Mouse (Mus musculus): ENCODE results near the gene Nck1. TPM values are rescaled to one million over a fixed set of nuclear protein-coding genes. Genes with fewer than 3 reads are reported as not detected.

The Nck1 gene
- polyA plus RNA-seq, 1 experiment from 2014 or later, result 74.7 TPM

DNA sequence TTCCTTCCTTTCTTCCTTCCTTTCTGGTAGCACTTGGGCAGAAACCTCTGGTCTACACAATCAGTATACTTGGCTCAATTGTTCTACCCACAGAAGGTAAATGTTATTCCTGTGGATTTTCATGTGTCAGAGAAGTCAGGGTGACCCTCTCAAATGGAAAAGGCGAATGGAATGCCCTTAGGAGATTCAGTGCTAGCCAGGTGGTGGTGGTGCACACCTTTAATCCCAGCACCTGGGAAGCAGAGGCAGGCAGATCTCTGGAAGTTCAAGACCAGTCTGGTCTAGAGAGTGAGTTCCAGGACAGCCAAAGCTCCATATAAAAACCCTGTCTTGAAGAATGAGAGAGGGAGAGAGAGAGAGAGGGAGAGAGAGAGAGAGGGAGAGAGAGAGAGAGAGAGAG lies 75.7 kb downstream of the Nck1 start:
- no peaks in the 10 kb centered on the region for H3K36me3 ChIP-seq (ENCODE audit: control insufficient read depth, insufficient read depth, low read length)
- 73% methylated on average over 1 of the region's 1 CpGs for WGBS
- no peak overlapping the region for H3K4me3 ChIP-seq (ENCODE audit: low read depth, low read length)
- H3K9ac ChIP-seq (ENCODE audit: low read length), result no peak overlapping the region
- no peaks in the 10 kb centered on the region for H3K9me3 ChIP-seq (ENCODE audit: control insufficient read depth, low read length)
- no peak for ATAC-seq (replicated peaks; ENCODE audit: low FRiP score)
- no peaks in the 10 kb centered on the region for H3K4me1 ChIP-seq (replicated peaks; ENCODE audit: control insufficient read depth, insufficient read depth, low read length)
- no peak for DNase-seq (ENCODE audit: low spot score)
- no peak overlapping the region for H3K4me2 ChIP-seq (ENCODE audit: low read depth, low read length, severe bottlenecking)
- H3K27ac ChIP-seq (ENCODE audit: low read depth, low read length), result no peak overlapping the region
- H3K27me3 ChIP-seq (ENCODE audit: control insufficient read depth, insufficient read depth, low read length), result no peaks in the 10 kb centered on the region

- Histone ChIP-seq H3K27ac (ENCODE audit: low read depth, low read length) (no peak overlapping the region), H3K4me3 (ENCODE audit: low read depth, low read length) (no peak overlapping the region), H3K4me2 (ENCODE audit: low read depth, low read length, severe bottlenecking) (no peak overlapping the region), H3K27me3 (ENCODE audit: control insufficient read depth, insufficient read depth, low read length) (no peaks in the 10 kb centered on the region), H3K9me3 (ENCODE audit: control insufficient read depth, low read length) (no peaks in the 10 kb centered on the region), H3K36me3 (ENCODE audit: control insufficient read depth, insufficient read depth, low read length) (no peaks in the 10 kb centered on the region), H3K9ac (ENCODE audit: low read length) (no peak overlapping the region), H3K4me1 (replicated peaks; ENCODE audit: control insufficient read depth, insufficient read depth, low read length) (no peaks in the 10 kb centered on the region)
- no peak for DNase-seq (ENCODE audit: low spot score)
- 94% methylated on average over 3 of the region's 3 CpGs for WGBS
- no peak for ATAC-seq (replicated peaks; ENCODE audit: low FRiP score)
Measured at GRCm38 (mm10) chr9:100469681-100470080, 76.3 kb downstream of the Nck1 start.

DNA sequence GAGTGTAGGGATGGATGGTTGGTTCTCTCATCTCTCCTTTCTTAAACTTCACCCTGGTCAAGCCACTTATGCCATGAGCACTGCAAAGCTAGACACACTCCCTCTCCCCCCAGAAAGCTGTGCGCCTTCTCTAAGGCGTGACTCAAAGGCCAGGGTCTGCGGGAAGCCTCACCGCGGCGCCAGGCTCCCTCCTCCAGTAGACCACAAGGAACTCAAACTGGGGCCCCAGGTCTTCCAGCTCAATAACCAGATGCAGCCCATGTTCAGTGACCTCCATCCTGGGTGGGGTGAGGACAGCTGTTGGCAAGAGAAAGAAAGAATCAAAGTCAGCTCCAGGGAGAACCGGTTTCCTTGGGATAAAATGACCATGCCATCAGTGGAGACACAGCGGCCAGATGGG lies 77.8 kb downstream of the Nck1 start:
- no peak for DNase-seq (ENCODE audit: low spot score)
- no peak overlapping the region for H3K9ac ChIP-seq (ENCODE audit: low read length)
- H3K4me3 ChIP-seq (ENCODE audit: low read depth, low read length), result no peak overlapping the region
- no peaks in the 10 kb centered on the region for H3K4me1 ChIP-seq (replicated peaks; ENCODE audit: control insufficient read depth, insufficient read depth, low read length)
- no peak overlapping the region for H3K27ac ChIP-seq (ENCODE audit: low read depth, low read length)
- no peak overlapping the region for H3K4me2 ChIP-seq (ENCODE audit: low read depth, low read length, severe bottlenecking)
- WGBS, result 94% methylated on average over 8 of the region's 8 CpGs
- H3K9me3 ChIP-seq (ENCODE audit: control insufficient read depth, low read length), result no peaks in the 10 kb centered on the region
- no peaks in the 10 kb centered on the region for H3K27me3 ChIP-seq (ENCODE audit: control insufficient read depth, insufficient read depth, low read length)
- no peaks in the 10 kb centered on the region for H3K36me3 ChIP-seq (ENCODE audit: control insufficient read depth, insufficient read depth, low read length)
- no peak for ATAC-seq (replicated peaks; ENCODE audit: low FRiP score)

- Histone ChIP-seq H3K4me1 (replicated peaks; ENCODE audit: control insufficient read depth, insufficient read depth, low read length) (no peaks in the 10 kb centered on the region), H3K27me3 (ENCODE audit: control insufficient read depth, insufficient read depth, low read length) (no peaks in the 10 kb centered on the region), H3K4me3 (ENCODE audit: low read depth, low read length) (no peak overlapping the region), H3K9me3 (ENCODE audit: control insufficient read depth, low read length) (no peaks in the 10 kb centered on the region), H3K9ac (ENCODE audit: low read length) (no peak overlapping the region), H3K27ac (ENCODE audit: low read depth, low read length) (no peak overlapping the region), H3K4me2 (ENCODE audit: low read depth, low read length, severe bottlenecking) (no peak overlapping the region), H3K36me3 (ENCODE audit: control insufficient read depth, insufficient read depth, low read length) (no peaks in the 10 kb centered on the region)
- no peak for DNase-seq (ENCODE audit: low spot score)
- 83% methylated on average over 7 of the region's 7 CpGs for WGBS
- ATAC-seq (replicated peaks; ENCODE audit: low FRiP score), result no peak
Measured at GRCm38 (mm10) chr9:100467653-100468052, 78.3 kb downstream of the Nck1 start.

- no peak overlapping the region for H3K9ac ChIP-seq (ENCODE audit: low read length)
- H3K4me3 ChIP-seq (ENCODE audit: low read depth, low read length), result no peak overlapping the region
- no peaks in the 10 kb centered on the region for H3K4me1 ChIP-seq (replicated peaks; ENCODE audit: control insufficient read depth, insufficient read depth, low read length)
- no peak overlapping the region for H3K27ac ChIP-seq (ENCODE audit: low read depth, low read length)
- no peaks in the 10 kb centered on the region for H3K36me3 ChIP-seq (ENCODE audit: control insufficient read depth, insufficient read depth, low read length)
- H3K4me2 ChIP-seq (ENCODE audit: low read depth, low read length, severe bottlenecking), result no peak overlapping the region
- WGBS, result 80% methylated on average over 3 of the region's 3 CpGs
- H3K27me3 ChIP-seq (ENCODE audit: control insufficient read depth, insufficient read depth, low read length), result no peaks in the 10 kb centered on the region
- ATAC-seq (replicated peaks; ENCODE audit: low FRiP score), result no peak
- DNase-seq (ENCODE audit: low spot score), result no peak
- no peaks in the 10 kb centered on the region for H3K9me3 ChIP-seq (ENCODE audit: control insufficient read depth, low read length)
Measured at GRCm38 (mm10) chr9:100466743-100467142, 79.2 kb downstream of the Nck1 start.

- no peak for ATAC-seq (replicated peaks; ENCODE audit: low FRiP score)
- no peaks in the 10 kb centered on the region for H3K4me1 ChIP-seq (replicated peaks; ENCODE audit: control insufficient read depth, insufficient read depth, low read length)
- no peak overlapping the region for H3K27ac ChIP-seq (ENCODE audit: low read depth, low read length)
- DNase-seq (ENCODE audit: low spot score), result peak; percentile 28
- no peak overlapping the region for H3K4me3 ChIP-seq (ENCODE audit: low read depth, low read length)
- H3K9ac ChIP-seq (ENCODE audit: low read length), result no peak overlapping the region
- no peak overlapping the region for H3K4me2 ChIP-seq (ENCODE audit: low read depth, low read length, severe bottlenecking)
- no peaks in the 10 kb centered on the region for H3K27me3 ChIP-seq (ENCODE audit: control insufficient read depth, insufficient read depth, low read length)
- H3K9me3 ChIP-seq (ENCODE audit: control insufficient read depth, low read length), result no peaks in the 10 kb centered on the region
- 95% methylated on average over 9 of the region's 9 CpGs for WGBS
- no peaks in the 10 kb centered on the region for H3K36me3 ChIP-seq (ENCODE audit: control insufficient read depth, insufficient read depth, low read length)
Measured at GRCm38 (mm10) chr9:100465988-100466387, 79.9 kb downstream of the Nck1 start.

DNA sequence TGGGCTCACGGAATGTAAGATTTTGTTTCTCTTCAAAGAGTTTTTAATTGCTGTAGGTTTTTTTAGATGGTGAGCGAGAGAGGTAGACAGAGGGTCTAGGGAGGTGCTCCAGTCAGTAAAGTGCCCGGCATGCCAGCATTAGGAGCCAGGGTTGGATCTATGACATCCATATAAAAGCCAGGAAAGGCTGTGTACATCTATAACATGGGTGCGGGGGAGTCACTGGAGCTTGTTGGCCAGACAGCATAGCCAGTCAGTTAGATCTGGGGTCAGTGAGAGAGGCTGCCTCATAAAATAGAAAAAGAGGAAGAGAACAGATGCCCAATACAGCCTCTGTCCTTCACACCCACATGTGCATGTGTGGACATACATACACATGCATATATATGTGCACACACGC lies 80.6 kb downstream of the Nck1 start:
- Histone ChIP-seq H3K27me3 (ENCODE audit: control insufficient read depth, insufficient read depth, low read length) (no peaks in the 10 kb centered on the region), H3K4me2 (ENCODE audit: low read depth, low read length, severe bottlenecking) (no peak overlapping the region), H3K4me3 (ENCODE audit: low read depth, low read length) (no peak overlapping the region), H3K27ac (ENCODE audit: low read depth, low read length) (no peak overlapping the region), H3K9me3 (ENCODE audit: control insufficient read depth, low read length) (no peaks in the 10 kb centered on the region), H3K36me3 (ENCODE audit: control insufficient read depth, insufficient read depth, low read length) (no peaks in the 10 kb centered on the region), H3K4me1 (replicated peaks; ENCODE audit: control insufficient read depth, insufficient read depth, low read length) (no peaks in the 10 kb centered on the region), H3K9ac (ENCODE audit: low read length) (no peak overlapping the region)
- ATAC-seq (replicated peaks; ENCODE audit: low FRiP score) (no peak), DNase-seq (ENCODE audit: low spot score) (peak; percentile 31)
- 92% methylated on average over 5 of the region's 5 CpGs for WGBS

GRCm38 (mm10) chr9:100463771-100464170 lies 82.2 kb downstream of the Nck1 start:
- Histone ChIP-seq H3K9ac (ENCODE audit: low read length) (no peak overlapping the region), H3K4me1 (replicated peaks; ENCODE audit: control insufficient read depth, insufficient read depth, low read length) (no peaks in the 10 kb centered on the region), H3K4me3 (ENCODE audit: low read depth, low read length) (no peak overlapping the region), H3K27me3 (ENCODE audit: control insufficient read depth, insufficient read depth, low read length) (no peaks in the 10 kb centered on the region), H3K27ac (ENCODE audit: low read depth, low read length) (no peak overlapping the region), H3K9me3 (ENCODE audit: control insufficient read depth, low read length) (no peaks in the 10 kb centered on the region), H3K4me2 (ENCODE audit: low read depth, low read length, severe bottlenecking) (no peak overlapping the region), H3K36me3 (ENCODE audit: control insufficient read depth, insufficient read depth, low read length) (no peaks in the 10 kb centered on the region)
- DNase-seq (ENCODE audit: low spot score), result peak; percentile 39
- ATAC-seq (replicated peaks; ENCODE audit: low FRiP score), result no peak
- WGBS, result 94% methylated on average over 2 of the region's 2 CpGs

GRCm38 (mm10) chr9:100462098-100462497 lies 83.8 kb downstream of the Nck1 start:
- ATAC-seq (replicated peaks; ENCODE audit: low FRiP score) (no peak), DNase-seq (ENCODE audit: low spot score) (no peak)
- no peak overlapping the region for H3K4me3 ChIP-seq (ENCODE audit: low read depth, low read length)
- WGBS, result 97% methylated on average over 4 of the region's 4 CpGs
- H3K27me3 ChIP-seq (ENCODE audit: control insufficient read depth, insufficient read depth, low read length), result no peaks in the 10 kb centered on the region
- no peaks in the 10 kb centered on the region for H3K36me3 ChIP-seq (ENCODE audit: control insufficient read depth, insufficient read depth, low read length)
- H3K27ac ChIP-seq (ENCODE audit: low read depth, low read length), result no peak overlapping the region
- no peaks in the 10 kb centered on the region for H3K4me1 ChIP-seq (replicated peaks; ENCODE audit: control insufficient read depth, insufficient read depth, low read length)
- no peak overlapping the region for H3K9ac ChIP-seq (ENCODE audit: low read length)
- H3K9me3 ChIP-seq (ENCODE audit: control insufficient read depth, low read length), result no peaks in the 10 kb centered on the region
- H3K4me2 ChIP-seq (ENCODE audit: low read depth, low read length, severe bottlenecking), result no peak overlapping the region

Data from forebrain, embryonic 11.5 days (tissue).